Mouse (Mus musculus) bone marrow macrophage, adult 2 months (primary cell): ENCODE data around the gene Rasgef1c. TPM values are rescaled to one million over a fixed set of nuclear protein-coding genes. Genes with fewer than 3 reads are reported as not detected.
A peak's percentile ranks its signal among the peaks of the same experiment; 100 is the strongest.

ENCODE experiments used
- H3K27ac ChIP-seq: 2 replicates; pipeline ENCODE4 v1.5.1; 2012; ENCODE audit warnings: low read depth, low read length; ENCODE audit not compliant: insufficient read depth
- H3K4me1 ChIP-seq: 2 replicates; pipeline ENCODE4 v1.6.1; 2012; ENCODE audit warnings: low read length; ENCODE audit not compliant: control insufficient read depth, insufficient read depth
- H3K4me3 ChIP-seq: 2 replicates; pipeline ENCODE4 v1.5.1; 2012; ENCODE audit warnings: mild to moderate bottlenecking, low read length, moderate library complexity; ENCODE audit not compliant: insufficient read depth
- CTCF ChIP-seq: IDR thresholded peaks from 2 replicates; pipeline ENCODE4 v1.5.1; 2012; ENCODE audit warnings: low read depth, mild to moderate bottlenecking, low read length, moderate library complexity
- POLR2A ChIP-seq: IDR thresholded peaks from 2 replicates; pipeline ENCODE4 v1.6.1; 2012; ENCODE audit warnings: mild to moderate bottlenecking, low read depth, low read length, borderline replicate concordance
- polyA plus RNA-seq: library from polyadenylated mRNA; stranded (reverse); fragments of >200 nt; gene quantifications from 2 replicates; pipeline ENCODE4 v1.2.4, GENCODE M21; 2012; ENCODE audit not compliant: missing spikeins, insufficient read depth, insufficient read length

Rasgef1c gene
- polyA plus RNA-seq, 1 experiment: not detected

DNA sequence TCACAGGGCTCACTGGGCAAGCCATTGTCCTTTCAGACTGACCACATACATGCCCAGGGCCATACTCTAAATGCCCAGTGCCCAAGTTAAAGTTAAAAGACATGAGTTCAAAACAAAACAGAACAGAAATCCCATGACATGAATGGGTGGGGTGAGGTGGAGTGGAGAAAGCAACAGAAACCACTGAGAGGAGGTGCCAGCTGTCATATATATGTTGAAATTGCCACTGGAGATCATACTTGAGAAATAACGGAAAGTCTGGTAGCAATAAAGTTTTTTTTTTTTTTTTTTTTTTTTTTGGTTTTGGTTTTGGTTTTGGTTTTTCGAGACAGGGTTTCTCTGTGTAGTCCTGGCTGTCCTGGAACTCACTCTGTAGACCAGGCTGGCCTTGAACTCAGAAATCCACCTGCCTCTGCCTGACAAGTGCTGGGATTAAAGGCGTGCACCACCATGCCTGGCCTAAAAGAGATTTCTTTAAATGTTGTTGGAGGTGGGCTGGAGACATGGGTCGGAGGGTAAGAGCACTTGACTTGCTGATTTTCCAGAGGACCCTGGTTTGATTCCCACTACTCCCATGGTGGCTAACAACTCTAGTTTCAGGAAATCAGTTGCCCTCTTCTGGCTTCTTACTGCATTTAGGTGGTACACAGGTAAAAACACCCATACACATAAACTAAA lies 82.4 kb downstream of the Rasgef1c start:
- no peak overlapping the region for H3K4me3 ChIP-seq
- peaks cover 11% of the 10 kb centered on the region for H3K4me1 ChIP-seq
- H3K27ac ChIP-seq: no peak overlapping the region; the same call in 1 of the 2 replicates
- no peak for TF ChIP-seq CTCF
- TF ChIP-seq POLR2A: no peak

DNA sequence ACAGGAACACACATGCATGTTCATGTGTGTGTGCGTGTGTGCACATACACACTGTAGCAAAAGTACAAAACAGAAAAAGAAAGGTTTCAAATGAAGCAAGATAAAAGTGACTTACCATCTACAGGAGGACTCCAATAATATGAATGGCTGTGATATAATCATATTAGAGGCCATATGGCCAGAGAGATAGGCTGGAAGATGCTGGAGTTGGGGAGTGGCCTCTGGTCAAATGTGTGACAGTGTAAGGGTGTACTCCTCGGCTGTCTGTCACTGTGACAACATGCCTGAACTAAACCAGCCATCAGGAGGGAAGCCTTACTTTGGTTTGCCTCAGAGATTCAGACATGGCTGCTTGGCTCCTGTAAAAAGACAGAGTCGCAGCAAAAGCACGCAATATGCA lies 83.4 kb downstream of the Rasgef1c start:
- Histone ChIP-seq H3K27ac (no peak overlapping the region), H3K4me3 (no peak overlapping the region), H3K4me1 (peaks cover 11% of the 10 kb centered on the region)
- no peak for TF ChIP-seq POLR2A
- TF ChIP-seq CTCF: no peak

DNA sequence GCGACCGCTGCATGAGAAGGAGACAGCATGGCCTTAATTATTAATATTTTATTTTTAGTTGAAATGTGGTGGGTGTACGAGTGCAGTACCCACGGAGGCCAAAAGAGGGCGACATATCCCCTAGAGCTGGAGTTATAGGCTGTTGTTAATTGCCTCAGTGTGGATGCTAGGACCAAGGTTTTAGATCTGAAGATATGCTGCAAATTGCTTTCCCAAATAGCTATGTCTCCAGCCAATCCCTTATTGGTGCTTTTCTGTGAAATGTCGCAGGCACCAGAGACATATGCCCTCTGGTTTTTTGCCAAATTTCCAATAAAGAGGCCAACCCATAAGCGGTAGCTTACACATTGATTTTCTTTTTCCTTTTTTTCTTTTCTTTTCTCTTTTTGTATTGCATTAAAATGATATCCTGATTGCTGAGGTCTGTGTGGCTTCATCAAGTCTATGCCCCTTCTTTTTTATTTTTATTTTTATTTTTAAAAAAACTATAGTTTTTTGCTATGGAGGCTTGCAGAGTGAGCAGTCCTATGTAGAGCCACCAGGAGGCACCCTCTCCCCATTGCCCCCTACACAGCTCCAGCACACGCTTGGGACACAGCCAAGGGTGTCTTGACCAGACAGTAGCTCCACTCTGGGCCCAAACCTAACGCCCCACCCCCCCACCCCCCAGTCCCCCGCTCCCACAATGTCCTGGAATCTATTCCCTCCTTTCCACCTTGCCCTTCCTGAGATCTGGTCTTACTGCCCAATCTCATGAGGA lies 84.8 kb downstream of the Rasgef1c start:
- Histone ChIP-seq H3K4me1 (peaks cover 9% of the 10 kb centered on the region), H3K27ac (no peak overlapping the region), H3K4me3 (no peak overlapping the region)
- TF ChIP-seq CTCF: peak; percentile 72
- no peak for TF ChIP-seq POLR2A

DNA sequence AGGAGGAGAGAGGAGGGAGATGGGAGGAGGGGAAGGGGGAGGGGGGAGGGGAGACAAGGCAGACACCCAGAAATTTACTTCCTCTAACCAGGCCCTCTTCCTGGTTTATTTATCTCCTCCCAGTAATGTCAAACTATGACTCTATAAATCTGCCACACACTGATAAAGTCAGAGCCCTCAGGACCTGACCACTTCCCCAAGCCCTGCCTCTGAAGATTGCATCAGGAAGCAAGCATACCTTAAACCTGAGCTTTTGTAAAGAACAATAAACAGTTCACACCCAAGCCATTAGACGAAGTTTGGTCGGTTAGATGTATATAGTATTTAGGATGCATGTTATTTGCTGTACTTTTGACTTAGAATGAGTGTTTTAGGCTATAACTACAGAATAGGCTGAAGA lies 92.9 kb downstream of the Rasgef1c start:
- no peak overlapping the region for H3K4me3 ChIP-seq
- no peak for TF ChIP-seq POLR2A
- TF ChIP-seq CTCF: no peak
- peaks cover 22% of the 10 kb centered on the region for H3K4me1 ChIP-seq
- H3K27ac ChIP-seq: 0 out of 2 replicates have a peak overlapping the region, but pooled peaks have one; percentile 19

DNA sequence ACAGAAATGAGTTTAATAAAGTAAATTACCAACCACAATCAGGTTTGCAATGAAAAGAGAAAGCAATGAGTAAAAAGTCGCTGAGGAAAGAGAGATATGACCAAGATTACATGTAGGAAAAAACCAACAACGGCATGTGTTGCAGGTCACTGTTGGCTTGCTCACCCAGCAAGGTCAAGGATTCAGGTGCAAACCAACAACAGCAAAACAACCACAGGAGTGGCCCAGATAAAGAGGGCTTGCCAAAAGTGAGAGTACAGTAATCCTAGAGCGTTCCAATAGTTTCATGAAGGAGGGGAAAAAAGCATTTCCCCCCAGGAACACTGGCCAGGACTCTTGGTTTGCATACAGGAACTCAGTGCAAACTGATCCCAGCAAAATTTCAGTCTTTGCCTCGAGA lies 94.8 kb downstream of the Rasgef1c start:
- H3K4me1 ChIP-seq: peaks cover 22% of the 10 kb centered on the region

DNA sequence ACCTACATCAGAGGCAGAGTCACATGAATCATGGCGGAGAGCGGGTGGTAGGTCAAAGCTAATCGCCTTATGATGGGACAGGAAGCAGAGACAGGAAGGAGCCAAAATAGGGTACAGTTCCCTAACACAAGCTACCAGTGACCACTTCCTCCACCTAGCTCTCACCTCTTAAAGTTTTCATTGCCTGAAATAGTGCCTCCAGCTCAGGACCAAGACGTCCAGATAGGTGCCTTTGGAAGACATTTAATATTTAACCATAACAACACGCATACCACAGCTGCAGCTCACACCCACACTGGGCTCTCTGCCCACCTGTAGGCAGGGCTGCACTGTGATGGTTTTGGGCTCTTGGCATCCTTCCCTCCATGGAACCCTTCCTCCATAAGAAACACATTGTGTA lies 95.7 kb downstream of the Rasgef1c start:
- peaks cover 22% of the 10 kb centered on the region for H3K4me1 ChIP-seq
- no peak for TF ChIP-seq POLR2A
- no peak for TF ChIP-seq CTCF
- H3K27ac ChIP-seq: no peak overlapping the region
- H3K4me3 ChIP-seq: no peak overlapping the region

More for the DNA sequence above, 94.8 kb downstream of the Rasgef1c start:
- Histone ChIP-seq H3K4me3 (no peak overlapping the region), H3K27ac (no peak overlapping the region)
- TF ChIP-seq POLR2A (no peak), CTCF (no peak)

DNA sequence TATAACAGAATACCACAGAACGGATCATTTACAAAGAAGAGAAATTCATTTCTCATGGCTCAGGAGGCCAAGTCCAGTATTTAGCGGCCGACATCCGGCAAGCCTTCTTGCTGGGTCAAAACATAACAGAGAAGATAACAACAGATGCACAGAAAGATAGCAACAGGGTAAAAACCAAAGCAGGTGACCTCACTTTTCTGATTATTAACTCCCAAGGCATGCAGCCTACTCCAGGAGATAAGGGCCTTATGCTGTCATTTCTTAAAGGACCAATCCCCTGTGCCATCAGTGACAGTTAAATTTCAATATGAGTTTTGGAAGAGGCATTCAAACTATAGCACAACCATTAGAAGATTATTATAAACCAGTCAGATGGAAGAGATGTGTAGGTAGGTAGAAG lies 101.2 kb downstream of the Rasgef1c start:
- Histone ChIP-seq H3K4me1 (no peaks in the 10 kb centered on the region), H3K27ac (no peak overlapping the region), H3K4me3 (no peak overlapping the region)
- TF ChIP-seq POLR2A: no peak
- no peak for TF ChIP-seq CTCF

DNA sequence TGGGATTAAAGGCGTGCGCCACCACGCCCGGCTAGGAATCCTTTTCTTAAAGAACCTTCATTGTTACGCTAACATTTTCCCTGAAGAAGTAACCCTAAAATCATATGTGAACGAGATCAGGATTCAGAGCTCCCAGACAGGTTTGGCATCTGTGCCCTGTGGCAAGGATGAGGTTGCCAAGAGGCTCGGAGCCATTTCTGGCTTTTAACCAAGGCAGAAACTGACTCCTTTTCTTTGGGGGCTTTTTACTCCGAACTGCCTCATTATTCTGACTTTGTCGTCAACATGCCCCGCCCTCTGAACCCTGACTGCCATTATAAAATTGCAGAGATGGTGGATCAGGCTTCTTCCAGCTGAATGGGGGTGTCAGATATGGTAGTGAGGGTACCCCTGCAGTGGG lies 106.1 kb downstream of the Rasgef1c start:
- TF ChIP-seq POLR2A (no peak), CTCF (no peak)
- H3K27ac ChIP-seq: no peak overlapping the region
- no peak overlapping the region for H3K4me3 ChIP-seq
- H3K4me1 ChIP-seq: no peaks in the 10 kb centered on the region

DNA sequence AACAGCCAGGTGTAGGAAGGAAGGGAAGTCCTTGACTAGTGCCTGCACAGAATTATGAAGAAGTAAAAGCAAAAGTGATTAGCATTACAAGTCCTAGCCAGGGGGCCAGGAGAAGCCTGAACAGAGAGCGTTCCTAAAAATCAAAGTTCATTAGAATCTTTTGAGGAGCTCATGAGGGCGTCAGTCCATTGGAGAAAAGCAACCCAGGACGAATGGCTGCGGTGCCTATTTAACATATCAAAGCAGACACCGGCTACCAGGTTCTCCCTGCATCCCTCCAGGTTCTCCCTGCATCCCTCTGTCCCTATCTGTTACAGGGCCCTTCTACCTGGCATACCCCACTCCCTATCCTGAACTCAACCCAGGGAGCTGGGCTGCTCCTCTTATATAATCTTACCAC lies 106.6 kb downstream of the Rasgef1c start:
- Histone ChIP-seq H3K4me1 (no peaks in the 10 kb centered on the region), H3K4me3 (no peak overlapping the region), H3K27ac (no peak overlapping the region)
- no peak for TF ChIP-seq CTCF
- no peak for TF ChIP-seq POLR2A

DNA sequence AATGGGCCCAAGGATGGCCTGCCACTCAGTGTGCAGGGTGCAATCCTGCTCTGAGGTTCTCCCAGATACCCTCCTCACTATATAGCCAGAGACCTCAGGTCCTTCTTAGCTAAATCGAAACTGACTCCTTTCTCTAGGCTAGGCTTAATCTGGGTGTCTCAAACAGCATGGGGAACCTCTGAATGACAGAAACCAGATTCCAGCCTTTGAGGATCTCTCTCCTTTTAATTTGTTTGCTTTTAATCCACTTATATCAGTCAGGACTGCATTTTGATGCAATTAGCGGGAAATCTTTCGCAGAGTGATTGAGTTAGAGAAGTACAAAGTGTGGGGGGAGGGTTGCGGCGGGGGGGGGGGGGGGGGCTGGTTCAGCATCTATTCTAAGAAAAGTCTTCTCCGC lies 111.4 kb downstream of the Rasgef1c start:
- no peak overlapping the region for H3K4me3 ChIP-seq
- TF ChIP-seq POLR2A: no peak
- no peak for TF ChIP-seq CTCF
- H3K27ac ChIP-seq: no peak overlapping the region
- H3K4me1 ChIP-seq: 0 out of 2 replicates have a peak, but pooled peaks cover 1% of the 10 kb centered on the region
